Mouse (Mus musculus): ENCODE measurements at regions not wholly inside any gene's neighbourhood (a gene's known extent, or its start where the extent isn't known, plus 50 kb on each side); places are given as distances from the start of the nearest gene placed in this dataset.

DNA sequence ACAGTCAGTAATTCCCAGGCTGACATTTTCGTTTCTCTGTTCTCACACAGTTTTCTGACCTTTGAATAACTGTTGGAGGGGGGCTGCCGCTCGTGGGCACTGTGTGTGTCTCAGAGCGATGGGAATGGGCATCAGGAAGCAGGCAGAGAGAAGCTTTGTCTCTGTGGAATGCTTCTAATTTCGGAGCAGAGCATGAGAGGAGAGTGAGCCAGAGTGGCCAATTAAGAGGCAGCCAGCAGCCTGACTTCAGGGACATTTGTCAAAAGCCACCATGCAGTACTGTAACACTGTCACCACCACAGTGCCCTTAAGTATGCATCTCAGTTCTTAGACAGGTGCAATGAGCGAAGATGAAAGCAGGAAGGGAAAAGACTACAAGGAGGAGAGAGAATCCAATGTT lies 592.1 kb downstream of the Dcdc2c start:
- Histone ChIP-seq H3K4me1 (ENCODE audit: control insufficient read depth, insufficient read depth, low read length) (no peaks in the 10 kb centered on the region), H3K4me3 (ENCODE audit: insufficient read depth, low read depth, low read length) (no peak overlapping the region), H3K27ac (ENCODE audit: insufficient read depth, low read depth, low read length) (no peak overlapping the region)
- WGBS = 54% methylated on average over 6 of the region's 6 CpGs
- TF ChIP-seq POLR2A (IDR thresholded peaks at IDR 0.05; ENCODE audit: insufficient read depth, low read depth, low read length) (no peak), CTCF (IDR thresholded peaks at IDR 0.05; ENCODE audit: insufficient read depth, low read depth, low read length) (no peak)

DNA sequence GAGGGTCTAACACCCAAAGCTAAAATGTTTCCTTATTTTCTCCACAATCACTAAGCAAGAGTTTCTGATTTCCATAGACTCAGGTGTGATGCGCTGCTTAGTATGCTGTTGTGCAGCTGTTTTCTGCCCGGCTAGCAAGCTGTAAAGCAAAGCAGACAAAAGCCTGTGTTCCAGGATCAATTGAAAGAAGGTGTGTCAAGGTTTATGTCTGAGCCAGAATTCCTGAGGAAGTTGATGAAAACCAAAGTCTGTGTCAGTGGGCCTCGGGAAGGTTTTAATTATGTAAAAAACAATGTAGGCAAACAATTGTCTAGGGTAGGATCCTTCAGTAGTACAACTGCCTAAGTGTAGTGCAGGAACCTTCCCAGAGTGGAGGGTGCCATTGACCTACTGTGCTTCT lies 604.6 kb downstream of the Dcdc2c start:
- TF ChIP-seq CTCF (IDR thresholded peaks at IDR 0.05; ENCODE audit: insufficient read depth, low read depth, low read length) = no peak
- no peak for TF ChIP-seq POLR2A (IDR thresholded peaks at IDR 0.05; ENCODE audit: insufficient read depth, low read depth, low read length)
- Histone ChIP-seq H3K4me1 (ENCODE audit: control insufficient read depth, insufficient read depth, low read length) (no peaks in the 10 kb centered on the region), H3K27ac (ENCODE audit: insufficient read depth, low read depth, low read length) (no peak overlapping the region), H3K4me3 (ENCODE audit: insufficient read depth, low read depth, low read length) (no peak overlapping the region)
- 78% methylated on average over 3 of the region's 3 CpGs for WGBS

DNA sequence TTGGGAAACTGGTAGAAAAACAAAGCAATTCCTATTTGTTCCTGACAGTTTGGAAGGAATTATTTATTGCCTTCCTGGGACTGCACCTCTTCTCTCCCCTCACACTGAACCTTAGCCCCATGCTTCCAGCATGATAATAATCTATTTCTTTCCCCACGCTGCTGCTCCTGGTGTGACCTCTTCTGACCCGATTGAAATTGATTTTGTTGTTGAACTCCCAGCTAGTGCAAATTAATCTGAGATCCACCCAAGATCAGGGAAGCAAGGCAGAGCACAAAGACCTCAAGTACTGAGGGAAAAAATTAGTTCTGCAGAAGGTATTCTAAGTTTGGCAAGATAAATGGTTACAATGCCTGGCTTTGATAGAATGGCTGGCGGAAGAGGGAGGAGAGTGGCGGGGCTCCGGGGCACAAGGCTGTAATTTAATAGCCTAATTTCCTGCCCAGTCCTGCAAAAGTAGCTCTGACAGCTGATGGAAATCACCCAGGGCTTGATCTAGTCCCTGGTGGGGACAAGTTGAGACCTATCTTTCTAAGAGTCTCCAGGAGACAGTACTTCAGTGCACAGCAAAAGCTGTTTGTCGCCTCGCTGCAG lies 604.6 kb upstream of the Sox11 start:
- no peak for TF ChIP-seq POLR2A (IDR thresholded peaks at IDR 0.05; ENCODE audit: insufficient read depth, low read depth, low read length)
- TF ChIP-seq CTCF (IDR thresholded peaks at IDR 0.05; ENCODE audit: insufficient read depth, low read depth, low read length) = no peak
- H3K4me1 ChIP-seq (ENCODE audit: control insufficient read depth, insufficient read depth, low read length) = no peaks in the 10 kb centered on the region
- no peak overlapping the region for H3K27ac ChIP-seq (ENCODE audit: insufficient read depth, low read depth, low read length)
- WGBS = 57% methylated on average over 7 of the region's 7 CpGs
- no peak overlapping the region for H3K4me3 ChIP-seq (ENCODE audit: insufficient read depth, low read depth, low read length)

DNA sequence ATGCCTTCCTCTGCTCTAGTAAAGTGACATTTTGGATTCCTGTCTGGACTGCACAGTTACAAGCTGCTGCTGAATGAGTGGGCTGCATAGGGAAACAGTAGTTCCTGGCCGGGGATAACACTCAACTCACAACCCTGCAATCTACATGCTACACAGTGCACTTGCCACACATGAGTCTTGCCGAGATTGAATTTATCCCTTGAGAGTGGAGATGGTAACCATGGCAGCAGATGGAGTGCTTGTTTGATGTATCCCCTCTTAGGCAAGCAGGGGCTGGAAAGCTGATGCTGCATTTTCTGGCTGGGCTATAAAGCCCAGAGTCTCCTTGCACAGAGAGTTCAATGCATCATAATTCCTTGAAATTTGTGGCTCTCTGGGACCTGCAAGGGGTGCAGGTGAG lies 603.0 kb upstream of the Sox11 start:
- WGBS = 32% methylated on average over 2 of the region's 2 CpGs
- no peaks in the 10 kb centered on the region for H3K4me1 ChIP-seq (ENCODE audit: control insufficient read depth, insufficient read depth, low read length)
- H3K27ac ChIP-seq (ENCODE audit: insufficient read depth, low read depth, low read length) = no peak overlapping the region
- TF ChIP-seq CTCF (IDR thresholded peaks at IDR 0.05; ENCODE audit: insufficient read depth, low read depth, low read length) (no peak), POLR2A (IDR thresholded peaks at IDR 0.05; ENCODE audit: insufficient read depth, low read depth, low read length) (no peak)
- no peak overlapping the region for H3K4me3 ChIP-seq (ENCODE audit: insufficient read depth, low read depth, low read length)

DNA sequence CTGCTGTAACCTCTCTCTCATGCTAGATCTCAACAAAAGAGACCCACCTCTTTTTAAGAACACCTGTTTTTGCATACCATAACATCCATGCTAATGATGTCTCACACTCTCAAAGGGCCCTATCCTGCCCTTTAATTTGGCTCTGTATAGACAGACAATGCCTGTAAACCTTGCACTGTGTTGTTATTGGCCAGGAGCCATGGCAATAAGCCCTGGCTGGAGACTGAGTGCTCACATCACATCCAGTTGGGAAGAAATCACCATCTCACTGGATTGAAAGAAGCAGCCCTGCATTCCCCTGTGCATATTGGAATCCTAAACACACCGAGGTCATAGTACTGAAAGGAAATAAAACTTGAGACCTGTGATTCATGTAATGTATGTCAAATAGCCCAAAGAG lies 598.7 kb upstream of the Sox11 start:
- Histone ChIP-seq H3K4me3 (ENCODE audit: insufficient read depth, low read depth, low read length) (no peak overlapping the region), H3K4me1 (ENCODE audit: control insufficient read depth, insufficient read depth, low read length) (no peaks in the 10 kb centered on the region), H3K27ac (ENCODE audit: insufficient read depth, low read depth, low read length) (no peak overlapping the region)
- TF ChIP-seq CTCF (IDR thresholded peaks at IDR 0.05; ENCODE audit: insufficient read depth, low read depth, low read length) (no peak), POLR2A (IDR thresholded peaks at IDR 0.05; ENCODE audit: insufficient read depth, low read depth, low read length) (no peak)
- WGBS = 68% methylated on average over 1 of the region's 1 CpGs

DNA sequence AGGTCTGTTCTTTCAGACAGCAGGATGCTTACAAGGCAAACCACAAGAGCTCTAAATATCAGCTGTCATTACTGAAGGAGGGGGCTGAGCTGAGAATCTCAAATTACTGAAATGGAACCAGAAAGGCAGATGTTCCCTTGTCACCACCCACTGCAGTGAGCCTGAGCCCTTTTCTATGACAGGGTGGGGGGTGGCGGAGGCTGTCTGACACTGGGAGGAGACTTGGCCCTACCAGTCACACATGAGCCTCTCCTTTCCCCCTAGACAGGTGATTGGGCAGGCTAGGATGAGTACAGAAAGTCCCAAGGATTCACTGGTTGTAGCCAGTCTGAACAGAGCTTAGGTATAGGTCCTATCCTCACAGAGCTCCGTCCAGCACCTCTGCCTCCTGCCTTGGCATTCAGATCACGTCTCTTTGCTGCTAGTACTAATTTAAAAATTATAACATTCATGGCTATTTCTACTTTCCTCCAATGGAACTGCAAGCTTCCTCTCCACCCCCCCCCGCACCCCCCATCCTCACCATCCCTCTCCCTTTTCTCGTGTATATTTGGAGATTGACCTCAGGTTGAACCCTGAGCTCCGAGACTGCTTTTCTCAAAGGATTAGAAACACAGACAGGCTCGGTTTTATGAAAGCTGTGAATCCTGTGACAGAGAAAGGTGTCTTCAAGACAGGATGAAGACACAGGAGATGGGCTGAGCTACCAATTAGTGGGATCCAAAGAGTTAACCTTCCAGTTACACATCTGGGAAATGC lies 590.2 kb upstream of the Sox11 start:
- 50% methylated on average over 7 of the region's 7 CpGs for WGBS
- H3K4me3 ChIP-seq (ENCODE audit: insufficient read depth, low read depth, low read length) = no peak overlapping the region
- no peak for TF ChIP-seq POLR2A (IDR thresholded peaks at IDR 0.05; ENCODE audit: insufficient read depth, low read depth, low read length)
- TF ChIP-seq CTCF (IDR thresholded peaks at IDR 0.05; ENCODE audit: insufficient read depth, low read depth, low read length) = no peak
- H3K4me1 ChIP-seq (ENCODE audit: control insufficient read depth, insufficient read depth, low read length) = peaks cover 7% of the 10 kb centered on the region
- H3K27ac ChIP-seq (ENCODE audit: insufficient read depth, low read depth, low read length) = no peak overlapping the region

DNA sequence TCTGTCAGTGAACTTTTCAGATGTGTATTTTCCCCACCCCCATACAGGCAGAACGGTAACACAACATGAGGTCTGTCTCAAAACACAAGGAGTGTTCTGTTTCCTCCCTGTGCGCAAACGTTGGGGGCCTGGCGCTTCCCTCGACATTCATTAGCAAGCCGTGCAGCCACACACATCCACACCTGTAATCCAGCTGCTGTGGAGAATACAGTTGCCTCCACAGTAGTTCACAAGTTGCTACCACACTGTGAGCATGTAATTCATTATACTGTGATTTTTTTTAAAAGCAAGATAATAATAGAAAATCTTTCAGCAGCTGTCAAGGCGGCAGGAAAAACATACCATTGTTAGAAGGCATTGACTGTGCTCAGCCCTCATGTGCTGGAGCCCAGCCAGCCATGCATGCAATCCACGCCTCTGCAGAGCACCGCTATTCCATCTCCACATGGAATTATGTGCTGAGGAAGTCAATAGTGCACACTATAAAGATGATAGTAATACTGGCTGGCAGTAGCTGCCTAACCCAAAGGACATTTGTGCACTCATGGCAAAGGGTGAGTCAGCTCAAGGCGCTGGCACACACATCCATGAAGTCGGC lies 586.1 kb upstream of the Sox11 start:
- TF ChIP-seq CTCF (IDR thresholded peaks at IDR 0.05; ENCODE audit: insufficient read depth, low read depth, low read length) (no peak), POLR2A (IDR thresholded peaks at IDR 0.05; ENCODE audit: insufficient read depth, low read depth, low read length) (no peak)
- no peak overlapping the region for H3K4me3 ChIP-seq (ENCODE audit: insufficient read depth, low read depth, low read length)
- H3K4me1 ChIP-seq (ENCODE audit: control insufficient read depth, insufficient read depth, low read length) = peaks cover 7% of the 10 kb centered on the region
- 22% methylated on average over 11 of the region's 11 CpGs for WGBS
- no peak overlapping the region for H3K27ac ChIP-seq (ENCODE audit: insufficient read depth, low read depth, low read length)

DNA sequence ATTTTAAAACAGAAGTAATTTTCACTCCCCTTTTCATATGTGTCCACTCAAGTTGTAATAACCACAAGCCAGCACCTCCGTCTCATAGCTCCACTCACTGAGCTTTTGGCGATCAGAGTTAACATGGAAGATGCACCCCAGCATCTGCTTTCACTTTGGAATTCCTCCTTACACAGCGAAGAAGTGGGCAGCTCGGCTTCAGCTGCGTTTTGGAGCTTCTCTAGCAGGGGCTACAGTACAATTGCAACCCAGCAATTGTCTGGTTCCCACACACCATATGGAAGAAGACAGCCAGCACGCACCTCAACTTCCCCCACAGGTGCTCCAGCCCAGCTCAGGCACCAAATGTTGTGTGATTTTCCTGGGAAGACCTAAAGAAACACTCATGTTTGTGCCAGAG lies 584.4 kb upstream of the Sox11 start:
- no peak for TF ChIP-seq CTCF (IDR thresholded peaks at IDR 0.05; ENCODE audit: insufficient read depth, low read depth, low read length)
- TF ChIP-seq POLR2A (IDR thresholded peaks at IDR 0.05; ENCODE audit: insufficient read depth, low read depth, low read length) = no peak
- no peak overlapping the region for H3K4me3 ChIP-seq (ENCODE audit: insufficient read depth, low read depth, low read length)
- WGBS = 92% methylated on average over 6 of the region's 6 CpGs
- peaks cover 7% of the 10 kb centered on the region for H3K4me1 ChIP-seq (ENCODE audit: control insufficient read depth, insufficient read depth, low read length)
- H3K27ac ChIP-seq (ENCODE audit: insufficient read depth, low read depth, low read length) = no peak overlapping the region

DNA sequence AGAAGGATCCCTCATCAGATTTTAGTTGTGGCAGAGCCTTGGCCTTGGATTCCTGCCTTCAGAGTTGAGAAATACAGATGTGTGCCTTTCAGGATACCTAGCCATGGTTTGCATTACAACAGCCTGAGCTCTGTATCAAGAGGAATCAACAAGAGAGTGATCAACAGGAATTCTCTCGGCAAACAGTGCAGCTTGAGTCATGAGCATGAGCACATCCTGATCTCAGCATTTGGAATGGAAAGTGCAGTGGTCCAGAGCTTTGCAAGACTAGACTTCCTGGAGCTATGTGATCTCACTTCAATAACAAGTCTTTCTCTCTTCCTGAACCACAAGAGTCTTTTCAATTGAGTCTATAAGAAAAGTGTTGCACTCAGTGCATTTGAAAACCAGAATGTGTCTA lies 578.2 kb upstream of the Sox11 start:
- Histone ChIP-seq H3K4me1 (ENCODE audit: control insufficient read depth, insufficient read depth, low read length) (no peaks in the 10 kb centered on the region), H3K4me3 (ENCODE audit: insufficient read depth, low read depth, low read length) (no peak overlapping the region), H3K27ac (ENCODE audit: insufficient read depth, low read depth, low read length) (no peak overlapping the region)
- WGBS = 85% methylated on average over 1 of the region's 1 CpGs
- TF ChIP-seq CTCF (IDR thresholded peaks at IDR 0.05; ENCODE audit: insufficient read depth, low read depth, low read length) (no peak), POLR2A (IDR thresholded peaks at IDR 0.05; ENCODE audit: insufficient read depth, low read depth, low read length) (no peak)

Data from olfactory bulb, adult 2 months (tissue).